Mouse (Mus musculus) MEL (cell line): ENCODE data around the gene Slc4a11.

Source experiments
- CTCF ChIP-seq, 3 experiments: IDR thresholded peaks in 2 of 3; conservative IDR thresholded peaks in 1 of 3; 2 replicates each; pipeline ENCODE4 v1.5.1; 2011 to 2012; ENCODE audit warnings: low read length in 3 of 3, low read depth in 2 of 3, mild to moderate bottlenecking in 2 of 3, improper control_type of control experiment in 1 of 3, inconsistent platforms in 1 of 3, mixed read lengths in 1 of 3, moderate library complexity in 1 of 3; ENCODE audit not compliant: control insufficient read depth in 1 of 3, insufficient read depth in 1 of 3, poor library complexity in 1 of 3, severe bottlenecking in 1 of 3
- GATA1 ChIP-seq: IDR thresholded peaks from 2 replicates; pipeline ENCODE4 v1.6.1; 2011; ENCODE audit warnings: low read depth, low read length, improper control_type of control experiment
- MEF2A ChIP-seq: IDR thresholded peaks from 2 replicates; pipeline ENCODE4 v1.6.1; 2014; ENCODE audit warnings: low read depth, mild to moderate bottlenecking, inconsistent platforms, low read length, improper control_type of control experiment; ENCODE audit not compliant: poor library complexity, insufficient replicate concordance, severe bottlenecking; ENCODE audit errors: extremely low read depth
- MXI1 ChIP-seq: IDR thresholded peaks from 2 replicates; pipeline ENCODE4 v1.6.1; 2011; ENCODE audit warnings: mild to moderate bottlenecking, low read depth, low read length, improper control_type of control experiment
- POLR2A ChIP-seq, 2 experiments: IDR thresholded peaks; 2 replicates each; pipeline ENCODE4 v1.6.1; 2011 to 2012; ENCODE audit warnings: low read length in 2 of 2, mild to moderate bottlenecking in 2 of 2, control low read depth in 1 of 2, improper control_type of control experiment in 1 of 2, low read depth in 1 of 2, moderate library complexity in 1 of 2; ENCODE audit not compliant: control insufficient read depth in 1 of 2, insufficient read depth in 1 of 2, poor library complexity in 1 of 2
- RCOR1 ChIP-seq: IDR thresholded peaks from 2 replicates; pipeline ENCODE4 v1.6.1; 2012; ENCODE audit warnings: low read depth, mild to moderate bottlenecking, inconsistent platforms, low read length, improper control_type of control experiment
- SIN3A ChIP-seq: IDR thresholded peaks from 2 replicates; pipeline ENCODE4 v1.6.1; 2012; ENCODE audit warnings: low read length, improper control_type of control experiment, inconsistent platforms
- ZKSCAN1 ChIP-seq: IDR thresholded peaks from 2 replicates; pipeline ENCODE4 v1.6.1; 2012; ENCODE audit warnings: low read depth, mild to moderate bottlenecking, inconsistent platforms, low read length, improper control_type of control experiment, moderate library complexity
- ZNF384 ChIP-seq: IDR thresholded peaks from 2 replicates; pipeline ENCODE4 v1.6.1; 2012; ENCODE audit warnings: low read depth, mild to moderate bottlenecking, inconsistent platforms, low read length, improper control_type of control experiment

- TF ChIP-seq CTCF (IDR thresholded peaks at IDR 0.05 in 2 of 3, conservative IDR thresholded peaks at IDR 0.05 in 1 of 3; ENCODE audit: control insufficient read depth in 1 of 3, insufficient read depth in 1 of 3, low read depth in 2 of 3, low read length in 3 of 3, poor library complexity in 1 of 3, severe bottlenecking in 1 of 3) (no peak), RCOR1 (no peak), GATA1 (no peak), SIN3A (no peak), ZKSCAN1 (no peak), MEF2A (no peak), MXI1 (no peak), ZNF384 (no peak), POLR2A (IDR thresholded peaks at IDR 0.05; ENCODE audit: control insufficient read depth in 1 of 2, insufficient read depth in 1 of 2, low read depth in 1 of 2, low read length in 2 of 2, poor library complexity in 1 of 2) (no peak)
These were observed 59.2 kb downstream of the Slc4a11 start for GRCm38 (mm10) chr2:130638101-130638611.
